Mouse (Mus musculus) gastrocnemius, adult 2 months (tissue): ENCODE data around the gene Slc4a11. TPM values are rescaled to one million over a fixed set of nuclear protein-coding genes. Genes with fewer than 3 reads are reported as not detected.
A peak's percentile ranks its signal among the peaks of the same experiment; 100 is the strongest.

Source experiments
- DNase-seq: peaks from one replicate; pipeline ENCODE4 v3.0.0; 2022
- H3K27ac ChIP-seq: fragments of 200-600 bp; 2 replicates; pipeline ENCODE4 v1.8.1; 2022; ENCODE audit warnings: mild to moderate bottlenecking
- H3K4me3 ChIP-seq: fragments of 200-600 bp; 2 replicates; pipeline ENCODE4 v1.8.1; 2022; ENCODE audit warnings: mild to moderate bottlenecking, moderate library complexity
- CTCF ChIP-seq: fragments of 200-600 bp; IDR thresholded peaks from 2 replicates; pipeline ENCODE4 v1.8.1; 2022; ENCODE audit warnings: antibody characterized with exemption, mild to moderate bottlenecking, moderate library complexity
- intact Hi-C: fragments of 180-260 bp; cut with DNase I; formaldehyde crosslinking; loops from one replicate; pipeline ENCODE4 v1.15.1; 2025
- total RNA-seq, 2 experiments: library from RNA; stranded (reverse); gene quantifications; 2 replicates each; pipeline ENCODE4 v1.2.3; 2021

Slc4a11 gene
- total RNA-seq, 2 experiments from 2014 or later: 0.45 TPM; not detected in 1

GRCm38 (mm10) chr2:130705178-130705577 is 7.9 kb upstream of the Slc4a11 start:
- H3K27ac ChIP-seq: no peak overlapping the region
- intact Hi-C loops: no loop called here
- TF ChIP-seq CTCF: peak; percentile 12; the same call in 1 of the 2 replicates
- DNase-seq: no peak
- no peak overlapping the region for H3K4me3 ChIP-seq

DNA sequence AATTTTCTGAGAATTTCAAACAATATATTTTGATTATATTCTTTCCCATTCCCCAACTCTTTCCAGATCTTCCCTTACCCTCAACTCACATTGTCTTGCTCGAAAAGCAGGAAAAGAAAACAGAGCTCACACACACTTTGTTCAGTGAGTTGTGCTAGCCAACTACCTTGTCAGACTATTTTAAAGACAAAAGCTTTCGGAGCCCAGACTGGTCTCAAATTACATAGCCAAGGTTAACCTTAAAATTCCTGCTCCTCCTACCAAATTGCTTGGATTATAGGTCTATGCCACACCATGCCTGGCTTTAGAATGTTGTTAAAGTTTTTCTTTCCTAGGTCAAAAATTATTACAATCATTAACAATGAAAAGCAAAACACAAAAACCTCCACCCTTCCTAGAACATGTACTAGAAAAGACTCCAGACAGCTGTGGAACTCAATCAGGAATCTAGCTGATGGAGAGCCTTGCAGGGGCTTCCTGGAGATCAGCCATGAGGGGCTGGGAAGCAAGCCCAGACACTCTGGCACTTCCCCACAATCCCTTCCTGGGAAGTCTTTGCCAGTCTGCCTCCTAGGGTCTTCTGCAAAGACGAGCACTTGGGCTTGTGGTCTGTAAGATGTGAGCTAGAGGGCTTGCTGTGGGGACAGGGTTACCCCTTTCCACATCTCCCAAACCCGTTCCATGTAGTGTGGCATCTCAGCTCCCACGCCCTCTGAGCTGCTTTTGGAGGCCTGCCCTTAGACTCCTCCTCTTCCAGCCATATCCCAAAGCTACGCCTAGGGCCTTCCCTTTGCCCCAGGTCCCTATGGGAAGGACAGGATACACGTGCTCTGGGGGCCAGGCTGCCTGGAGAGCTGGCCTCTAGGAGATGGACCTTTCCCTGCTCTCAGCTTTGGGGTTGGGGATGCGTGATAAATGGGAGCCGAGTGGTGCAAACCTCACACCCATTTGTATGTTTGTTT is 7.0 kb upstream of the Slc4a11 start:
- no peak overlapping the region for H3K27ac ChIP-seq

DNA sequence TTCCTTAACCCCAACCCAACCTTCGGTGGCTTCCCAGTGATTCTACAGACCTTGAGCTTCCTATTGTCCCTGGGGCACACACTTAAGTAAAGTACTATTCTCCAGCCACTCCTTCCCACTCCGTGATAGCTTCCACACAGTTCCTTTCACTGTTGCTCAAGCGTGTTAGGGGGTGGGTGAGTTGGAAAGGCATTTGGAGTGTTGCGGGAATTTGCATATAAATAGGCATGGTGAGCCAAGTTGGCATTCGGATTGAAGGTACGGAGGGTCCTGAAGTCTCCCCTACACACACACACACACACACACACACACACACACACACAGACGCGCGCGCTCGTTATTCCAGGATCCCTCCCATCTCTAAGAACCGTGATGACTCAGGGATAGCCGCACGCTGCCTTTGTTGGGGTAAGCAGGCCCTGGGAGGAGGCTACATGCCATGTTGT is 525 bp upstream of the Slc4a11 start:
- DNase-seq: no peak
- Histone ChIP-seq H3K4me3 (peak overlapping the region; percentile 73), H3K27ac (no peak overlapping the region)
- intact Hi-C loops: no loop called here
- no peak for TF ChIP-seq CTCF

More for the DNA sequence above, 7.0 kb upstream of the Slc4a11 start:
- no peak for DNase-seq
- H3K4me3 ChIP-seq: no peak overlapping the region
- intact Hi-C loops: no loop called here
- no peak for TF ChIP-seq CTCF

DNA sequence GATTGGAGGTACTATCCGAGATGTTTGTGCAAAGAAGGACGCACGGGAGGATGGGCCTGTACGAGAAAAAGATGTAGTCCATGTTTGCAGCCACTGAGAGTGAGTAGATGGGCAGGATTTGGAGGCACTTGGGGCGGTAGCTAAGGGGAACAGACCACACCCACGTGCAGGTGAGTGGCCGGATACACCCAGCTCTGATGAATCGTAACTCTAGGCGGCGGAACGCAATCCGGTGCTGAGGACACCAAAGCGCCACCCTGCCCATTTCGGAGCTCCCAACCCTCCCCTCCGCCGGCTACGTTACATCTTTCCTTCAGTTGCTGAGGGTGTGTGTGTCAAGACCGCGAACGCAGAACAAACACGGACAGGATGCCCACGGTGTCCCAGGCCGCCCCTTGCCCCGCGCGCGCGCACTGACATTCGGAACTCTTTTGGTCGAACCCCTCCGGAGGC is 593 bp downstream of the Slc4a11 start:
- intact Hi-C loops: no loop called here
- Histone ChIP-seq H3K4me3 (peak overlapping the region; percentile 73), H3K27ac (no peak overlapping the region)
- no peak for TF ChIP-seq CTCF
- no peak for DNase-seq

GRCm38 (mm10) chr2:130693563-130693962 is 3.8 kb downstream of the Slc4a11 start:
- no peak overlapping the region for H3K4me3 ChIP-seq
- intact Hi-C loops: no loop called here
- no peak for TF ChIP-seq CTCF
- H3K27ac ChIP-seq: no peak overlapping the region
- no peak for DNase-seq

DNA sequence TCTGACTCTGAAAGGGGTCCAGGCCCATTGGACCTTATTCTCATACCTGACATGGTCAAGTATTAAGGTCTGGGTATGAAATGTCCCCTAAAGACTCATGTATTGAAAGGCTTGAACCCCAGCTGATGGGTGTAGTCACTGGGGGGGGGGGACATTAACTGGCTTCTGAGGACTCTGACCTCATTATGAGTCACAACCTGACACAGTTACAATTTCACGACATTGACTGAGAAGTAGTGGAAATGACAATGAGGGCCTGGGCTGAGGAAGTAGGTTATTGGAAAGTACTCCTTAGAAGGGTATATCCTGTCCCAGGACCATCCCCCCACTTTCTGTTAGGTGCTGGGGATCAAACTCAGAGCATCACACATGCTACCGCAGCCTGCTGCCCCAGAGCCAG is 8.3 kb downstream of the Slc4a11 start:
- Histone ChIP-seq H3K4me3 (no peak overlapping the region), H3K27ac (no peak overlapping the region)
- DNase-seq: no peak
- TF ChIP-seq CTCF: no peak
- intact Hi-C loops: no loop called here

DNA sequence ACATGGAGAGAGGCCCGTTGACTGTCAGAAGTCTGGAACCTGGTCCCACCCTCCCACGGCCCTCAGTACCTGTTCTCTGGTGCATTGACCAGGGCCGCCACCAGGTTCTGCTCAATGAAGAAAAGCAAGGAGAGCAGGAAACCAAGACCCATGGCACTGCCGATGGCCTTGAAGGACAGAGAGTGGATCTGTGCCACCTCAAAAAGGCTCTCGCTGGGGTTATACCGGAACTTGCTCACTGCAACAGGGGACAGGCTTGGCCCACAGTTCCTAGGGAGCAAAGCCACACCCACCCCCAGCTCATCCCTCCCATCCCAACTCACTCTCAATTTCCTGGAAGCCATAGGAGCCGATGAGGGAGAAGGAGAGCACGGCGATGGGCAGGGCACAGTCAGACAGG is 11.9 kb downstream of the Slc4a11 start:
- DNase-seq: no peak
- TF ChIP-seq CTCF: no peak
- intact Hi-C loops: no loop called here
- Histone ChIP-seq H3K27ac (no peak overlapping the region), H3K4me3 (no peak overlapping the region)

DNA sequence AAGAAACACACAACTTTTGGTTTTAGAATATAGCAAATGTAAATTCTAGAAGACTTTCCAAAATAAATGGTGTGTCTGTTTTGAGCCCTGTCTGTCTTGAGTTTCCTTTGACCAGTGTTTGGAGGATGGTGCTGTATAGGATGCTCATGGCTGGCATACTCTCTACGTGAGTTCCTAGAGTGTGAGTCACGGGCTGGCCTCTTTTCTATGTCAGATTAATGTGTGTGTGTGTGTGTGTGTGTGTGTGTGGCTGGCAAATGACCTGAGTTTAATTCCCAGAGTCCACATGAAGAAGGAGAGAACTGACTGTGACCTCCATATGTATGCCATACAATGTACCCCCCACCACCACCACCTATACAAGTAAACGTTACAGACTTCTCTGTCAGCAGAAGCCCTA is 15.8 kb downstream of the Slc4a11 start:
- intact Hi-C loops: no loop called here
- TF ChIP-seq CTCF: no peak
- DNase-seq: no peak
- Histone ChIP-seq H3K27ac (no peak overlapping the region), H3K4me3 (no peak overlapping the region)

DNA sequence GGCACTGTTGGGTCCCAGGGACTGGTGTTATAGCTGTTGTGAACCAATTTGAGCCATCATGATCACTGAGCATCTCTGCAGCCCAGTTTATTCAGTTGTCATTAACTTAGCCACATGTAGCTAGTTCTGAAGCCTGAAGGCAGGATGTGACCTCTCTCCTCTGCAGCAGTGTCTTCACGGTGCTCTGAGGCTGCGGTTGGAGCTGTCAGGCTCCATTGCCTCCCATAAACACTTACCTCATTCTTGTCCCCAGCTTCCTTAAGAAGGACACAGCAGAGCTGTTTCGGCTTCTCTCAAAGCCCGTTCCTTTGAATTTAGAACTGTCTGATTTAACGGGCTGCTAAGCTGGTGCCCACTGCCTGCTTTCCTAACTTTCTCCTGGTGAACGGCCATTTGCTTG is 17.4 kb downstream of the Slc4a11 start:
- intact Hi-C loops: no loop called here
- DNase-seq: no peak
- H3K27ac ChIP-seq: no peak overlapping the region
- H3K4me3 ChIP-seq: no peak overlapping the region
- no peak for TF ChIP-seq CTCF

GRCm38 (mm10) chr2:130679154-130679553 is 18.2 kb downstream of the Slc4a11 start:
- DNase-seq: no peak
- TF ChIP-seq CTCF: no peak
- no peak overlapping the region for H3K4me3 ChIP-seq
- intact Hi-C loops: no loop called here
- no peak overlapping the region for H3K27ac ChIP-seq

- DNase-seq: no peak
- no peak overlapping the region for H3K27ac ChIP-seq
- intact Hi-C loops: no loop called here
- TF ChIP-seq CTCF: no peak
- H3K4me3 ChIP-seq: no peak overlapping the region
Observed at GRCm38 (mm10) chr2:130677211-130677610, 20.1 kb downstream of the Slc4a11 start.

DNA sequence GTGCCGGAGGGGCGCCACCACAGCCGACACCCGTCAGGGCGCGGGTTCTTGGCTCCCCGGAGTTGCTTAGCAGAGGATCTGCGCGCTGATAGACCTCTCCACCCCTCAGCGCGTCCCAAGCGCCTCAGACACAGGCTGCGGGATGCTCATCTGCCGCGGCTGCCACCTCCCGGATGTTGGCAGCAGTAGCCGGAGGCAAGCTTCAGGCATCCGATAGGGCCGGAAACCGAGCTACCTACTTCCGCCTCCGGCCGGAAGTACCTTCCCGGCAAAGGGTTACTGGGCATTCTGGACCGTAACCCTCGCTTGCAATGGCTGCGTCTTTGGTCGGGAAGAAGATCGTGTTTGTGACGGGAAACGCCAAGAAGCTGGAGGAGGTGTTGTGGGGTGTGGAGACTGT is 29.8 kb downstream of the Slc4a11 start, which contains the start of gene Itpa:
TSS of gene Itpa (plus strand) at position 52 of the 400 bp plus-strand sequence.
- TF ChIP-seq CTCF: peak; percentile 52
- Histone ChIP-seq H3K4me3 (peak within 1 kb of the TSS; percentile 89), H3K27ac (peak within 1 kb of the TSS; percentile 92)
- DNase-seq: peak; percentile 92
- intact Hi-C loops: no loop called here

DNA sequence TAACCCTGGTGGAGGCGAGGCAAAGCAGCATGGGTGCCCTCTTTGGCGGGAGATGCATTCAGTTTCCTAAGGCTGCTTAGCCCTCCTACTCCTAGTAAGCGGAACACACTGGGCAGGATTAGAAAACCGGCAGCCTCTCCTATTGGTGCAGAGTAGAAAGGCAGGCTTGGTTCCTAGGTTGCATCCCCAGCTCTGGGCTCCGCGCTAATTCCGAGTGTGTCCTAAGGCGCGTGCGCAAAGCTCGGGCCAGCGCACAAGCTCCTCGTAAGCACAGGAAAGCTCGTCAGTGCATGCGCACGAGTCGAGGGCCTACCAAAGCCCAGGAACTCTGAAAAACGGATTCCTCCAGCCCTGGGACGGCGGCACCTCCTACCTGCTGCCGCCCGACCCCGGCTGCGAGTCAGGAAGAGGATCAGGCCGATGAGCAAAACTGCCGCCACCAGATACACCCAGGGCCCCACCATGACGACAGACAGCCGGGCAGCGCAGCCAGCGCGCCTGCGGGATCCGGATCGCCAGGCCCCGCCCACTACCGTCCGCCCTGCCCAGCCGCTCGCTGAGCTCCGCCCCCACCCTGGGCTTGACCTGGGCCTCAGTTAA is 33.1 kb downstream of the Slc4a11 start, which contains the start of gene Ddrgk1:
TSS of gene Ddrgk1 (minus strand) at position 558 of the 600 bp plus-strand sequence.
- no peak for TF ChIP-seq CTCF
- intact Hi-C loops: no loop called here

More for the DNA sequence above, 33.1 kb downstream of the Slc4a11 start, which contains the start of gene Ddrgk1:
- Histone ChIP-seq H3K4me3 (peak within 1 kb of the TSS; percentile 87), H3K27ac (peak within 1 kb of the TSS; percentile 100)
- peak; percentile 96 for DNase-seq
